Mouse (Mus musculus) heart, adult 2 months (tissue): ENCODE measurements around the gene Ifna15.

Source experiments
- CTCF ChIP-seq: fragments of 200-600 bp; IDR thresholded peaks from 2 replicates; pipeline ENCODE4 v1.8.1; 2022; ENCODE audit warnings: antibody characterized with exemption, mild to moderate bottlenecking, moderate library complexity
- EP300 ChIP-seq: fragments of 200-500 bp; IDR thresholded peaks from 2 replicates; pipeline ENCODE4 v1.6.1; 2011; ENCODE audit warnings: low read depth, low read length, control low read depth; ENCODE audit not compliant: insufficient read depth
- POLR2A ChIP-seq: fragments of 200-500 bp; IDR thresholded peaks from 2 replicates; pipeline ENCODE4 v1.6.1; 2011; ENCODE audit warnings: mild to moderate bottlenecking, low read depth, low read length, control low read depth; ENCODE audit not compliant: insufficient read depth

DNA sequence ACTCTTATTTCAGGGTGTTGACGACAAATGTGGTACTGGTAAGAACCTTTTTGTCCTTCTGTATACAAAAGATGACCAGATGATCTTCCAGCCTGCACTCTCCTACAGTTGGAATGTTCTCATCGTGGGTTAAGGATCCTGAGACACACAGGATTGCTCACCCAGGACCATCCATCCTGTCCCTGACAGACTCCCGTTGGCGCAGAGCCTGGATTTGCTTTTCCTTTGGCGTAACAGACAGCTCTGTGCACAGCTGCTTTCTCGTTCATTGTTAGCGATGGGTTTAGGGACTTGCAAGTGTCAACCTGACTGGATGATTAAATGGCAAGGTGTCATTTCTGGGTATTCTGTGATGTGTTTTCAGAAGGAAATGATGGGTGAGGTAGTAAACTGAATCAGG is 21.4 kb downstream of the Ifna15 start:
- TF ChIP-seq CTCF (no peak), POLR2A (no peak), EP300 (peak; percentile 59; the same call in 1 of the 2 replicates)
